Mouse (Mus musculus) left cerebral cortex, postnatal 4 days (tissue): Measurements from ENCODE around the gene Mbtd1. TPM values are rescaled to one million over a fixed set of nuclear protein-coding genes. Genes with fewer than 3 reads are reported as not detected.

Experiments
- DNase-seq: peaks from one replicate; pipeline ENCODE4 v3.0.0-alpha.2; 2022
- intact Hi-C: fragments of 180-260 bp; cut with DNase I; formaldehyde crosslinking; loops from one replicate; pipeline ENCODE4 v1.15.1; 2025
- total RNA-seq, 2 experiments: library from RNA; stranded (reverse); gene quantifications; 2 replicates each; pipeline ENCODE4 v1.2.3; 2021

Mbtd1 gene
- total RNA-seq, 2 experiments from 2014 or later = 45.4 to 55.8 TPM

DNA sequence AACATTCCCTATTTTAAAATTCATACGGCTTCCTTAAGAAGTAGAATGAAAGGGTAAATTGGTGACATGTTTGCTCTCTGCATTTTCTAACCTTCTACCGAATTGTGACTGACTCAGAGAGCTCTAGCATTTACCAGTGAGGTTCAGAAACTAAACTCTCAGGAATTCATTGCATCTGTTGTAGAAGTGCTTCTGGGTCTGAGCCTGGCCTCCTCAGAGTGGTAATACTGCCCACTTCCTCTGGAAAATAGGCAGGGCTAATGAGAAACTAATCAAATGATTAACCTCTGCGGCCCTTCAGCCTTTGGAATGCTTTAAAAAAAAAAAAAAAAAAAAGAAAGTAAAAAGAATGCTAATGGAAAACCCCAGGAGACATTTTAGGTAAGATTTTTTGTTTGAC is 59.3 kb downstream of the Mbtd1 start:
- no peak for DNase-seq
- intact Hi-C loops = no loop called here

DNA sequence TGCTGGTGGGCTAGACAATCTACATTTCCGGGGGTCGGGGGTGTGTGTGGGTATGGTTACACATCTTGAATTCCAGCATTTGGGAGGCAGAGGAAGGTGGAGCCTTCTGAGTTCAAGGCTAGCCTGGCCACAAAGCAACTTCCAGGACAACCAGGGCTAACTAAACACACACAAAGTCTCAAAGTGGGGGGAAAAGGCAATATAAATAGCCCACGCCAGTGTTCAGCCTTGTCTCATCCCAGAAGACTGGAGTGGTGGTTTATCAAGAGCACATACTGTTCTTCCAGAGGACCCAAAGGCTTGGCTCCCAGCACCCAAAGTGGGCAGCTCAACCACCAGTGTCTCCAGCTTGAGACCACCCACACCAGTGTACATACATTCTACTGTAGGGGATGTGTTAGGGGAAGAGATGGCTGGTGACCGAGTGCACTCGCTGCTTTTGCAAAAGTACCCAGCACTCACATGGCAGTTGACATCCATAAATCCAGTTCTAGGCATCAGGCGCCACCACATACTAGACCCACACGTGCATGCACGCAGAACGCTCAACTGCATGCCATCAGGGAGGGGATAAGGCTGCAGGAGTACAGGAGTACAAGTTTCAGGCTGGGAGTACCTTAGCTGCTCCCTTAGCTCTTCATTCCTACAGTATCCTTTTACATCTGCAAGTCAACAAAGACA is 63.4 kb downstream of the Mbtd1 start:
- no peak for DNase-seq
- intact Hi-C loops = no loop called here

- intact Hi-C loops = no loop called here
- no peak for DNase-seq
Measured at GRCm38 (mm10) chr11:93950045-93950444, 64.4 kb downstream of the Mbtd1 start.

- no peak for DNase-seq
- intact Hi-C loops = no loop called here
Measured at GRCm38 (mm10) chr11:93952376-93952775, 66.7 kb downstream of the Mbtd1 start.

DNA sequence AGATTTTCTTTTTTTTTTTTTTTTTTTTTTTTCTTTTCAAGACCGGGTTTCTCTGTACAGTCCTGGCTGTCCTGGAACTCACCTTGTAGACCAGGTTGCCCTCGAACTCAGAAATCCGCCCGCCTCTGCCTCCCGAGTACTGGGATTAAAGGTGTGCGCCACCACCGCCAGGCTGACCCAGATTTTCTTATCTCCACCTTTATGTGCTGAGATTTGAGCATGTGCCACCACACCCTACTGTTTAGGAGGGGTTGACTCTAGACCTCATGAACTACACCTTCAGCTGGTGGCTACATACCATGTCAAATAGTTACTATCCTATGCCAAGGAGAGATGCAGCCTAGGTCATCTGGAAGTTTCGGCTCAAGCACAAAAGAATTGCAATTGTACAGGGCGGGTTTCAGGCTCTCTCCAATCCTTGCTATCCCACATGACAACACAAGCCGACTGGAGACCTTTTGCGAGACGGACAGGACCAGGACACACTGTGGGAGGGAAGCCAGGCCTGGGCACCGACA is 69.1 kb downstream of the Mbtd1 start:
- intact Hi-C loops = no loop called here
- no peak for DNase-seq

DNA sequence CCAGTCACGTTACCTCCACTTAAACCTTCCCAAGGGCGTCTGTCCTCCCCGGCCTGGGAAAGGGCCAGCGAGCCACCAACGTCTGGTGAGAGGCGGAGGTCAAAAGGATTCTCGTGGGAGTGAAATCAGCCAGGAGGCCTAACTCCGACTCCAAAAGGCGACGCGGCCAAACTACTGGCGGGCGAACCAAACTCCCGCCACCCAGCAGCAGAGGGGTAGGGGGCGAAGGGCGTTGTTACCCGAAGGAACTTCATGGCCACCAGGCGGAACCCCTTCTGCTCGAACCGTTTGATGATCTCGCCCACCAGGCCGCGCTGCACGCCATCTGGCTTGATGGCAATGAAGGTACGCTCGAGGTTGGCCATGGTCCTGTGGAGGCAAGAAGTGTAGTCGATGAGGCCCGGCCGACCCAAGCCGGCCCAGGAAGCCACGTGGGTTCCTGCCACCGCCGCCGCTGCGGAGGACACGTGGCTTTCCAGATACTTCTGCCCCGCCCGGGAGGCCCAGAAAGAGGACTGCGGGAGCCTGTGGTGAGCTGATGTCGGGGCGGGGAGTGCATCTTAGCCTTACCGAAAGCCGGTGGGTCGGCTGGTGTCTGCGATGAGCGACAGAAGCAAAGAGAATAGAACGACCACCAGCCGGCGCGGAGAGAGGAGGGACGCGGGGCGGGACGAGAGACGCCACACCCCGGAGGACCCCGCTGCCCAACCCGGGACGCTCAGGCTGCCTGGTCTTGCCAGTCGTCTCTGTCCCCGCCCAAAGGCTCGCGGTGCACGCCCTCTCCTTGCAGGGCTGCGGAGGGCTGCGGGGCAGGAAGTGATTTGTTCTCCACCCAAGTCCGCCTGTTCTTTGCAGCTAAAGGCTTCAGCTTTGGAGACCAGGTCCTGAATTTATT is 69.9 kb downstream of the Mbtd1 start:
- intact Hi-C loops = no loop called here

DNA sequence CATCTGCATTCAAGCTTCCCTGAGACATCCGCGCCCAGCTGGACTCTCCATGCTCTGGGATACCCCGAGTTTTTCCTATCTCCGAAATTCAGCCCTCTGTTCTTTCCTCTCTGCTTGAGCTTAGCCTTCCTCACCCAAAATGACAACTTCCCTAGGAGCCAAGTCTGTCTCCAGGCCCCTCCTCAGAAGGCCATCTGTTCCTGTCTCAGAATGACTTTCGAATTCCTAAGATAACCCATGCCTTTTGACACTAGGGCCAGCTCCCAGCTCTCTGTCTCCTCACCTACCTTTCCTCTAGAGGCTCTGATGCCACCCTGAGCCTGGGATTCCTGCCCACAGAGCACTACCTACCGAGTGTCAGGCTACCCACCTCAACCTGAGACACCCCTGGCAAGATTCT is 70.5 kb downstream of the Mbtd1 start, which contains the start of gene Nme2:
Gene Nme2 (minus strand): TSS at position 101 of the 400 bp plus-strand sequence.
- no peak for DNase-seq
- intact Hi-C loops = no loop called here

More for the DNA sequence above, 69.9 kb downstream of the Mbtd1 start:
- peak; percentile 94 for DNase-seq

GRCm38 (mm10) chr11:93957031-93957555 is 71.4 kb downstream of the Mbtd1 start:
- no peak for DNase-seq
- intact Hi-C loops = no loop called here

GRCm38 (mm10) chr11:93957746-93958145 is 72.1 kb downstream of the Mbtd1 start:
- intact Hi-C loops = no loop called here
- no peak for DNase-seq

- intact Hi-C loops = no loop called here
- no peak for DNase-seq
Measured at GRCm38 (mm10) chr11:93961482-93961881, 75.8 kb downstream of the Mbtd1 start.

DNA sequence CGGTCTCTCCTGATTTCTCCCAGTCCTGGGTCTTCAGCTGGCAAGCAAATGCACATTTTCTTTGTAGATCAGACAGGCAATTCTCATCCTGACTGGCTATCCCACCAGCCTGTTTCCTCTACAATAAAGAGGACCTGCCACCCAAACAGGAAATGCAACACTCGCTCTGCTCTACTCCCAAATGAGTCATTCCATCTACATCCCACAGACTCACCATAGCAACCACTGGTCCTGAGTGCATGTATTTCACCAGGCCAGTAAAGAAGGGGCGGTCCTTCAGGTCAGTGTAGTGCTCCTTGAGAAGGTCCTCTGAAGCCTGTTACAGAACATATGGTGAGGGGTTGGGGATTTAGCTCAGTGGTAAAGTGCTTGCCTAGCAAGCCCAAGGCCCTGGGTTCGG is 77.4 kb downstream of the Mbtd1 start:
- intact Hi-C loops = no loop called here
- no peak for DNase-seq

GRCm38 (mm10) chr11:93965391-93965790 is 79.7 kb downstream of the Mbtd1 start:
- DNase-seq = no peak
- intact Hi-C loops = loop anchor here (5.0 kb wide), 1 partner anchor 122 kb away; no protein-coding TSS in a partner anchor

- DNase-seq = no peak
- intact Hi-C loops = loop anchor here (5.0 kb wide), 1 partner anchor 120 kb away; no protein-coding TSS in a partner anchor
Measured at GRCm38 (mm10) chr11:93967381-93967780, 81.7 kb downstream of the Mbtd1 start.

GRCm38 (mm10) chr11:93968005-93968847 is 82.6 kb downstream of the Mbtd1 start, which contains the start of the genes Gm20390 and Nme1:
Gm20390 (minus strand) TSS chr11:93968293.
Nme1 (minus strand) TSS chr11:93968521.
- DNase-seq = peak; percentile 97
- intact Hi-C loops = loop anchor here (5.0 kb wide), 1 partner anchor 119 kb away; no protein-coding TSS in a partner anchor

DNA sequence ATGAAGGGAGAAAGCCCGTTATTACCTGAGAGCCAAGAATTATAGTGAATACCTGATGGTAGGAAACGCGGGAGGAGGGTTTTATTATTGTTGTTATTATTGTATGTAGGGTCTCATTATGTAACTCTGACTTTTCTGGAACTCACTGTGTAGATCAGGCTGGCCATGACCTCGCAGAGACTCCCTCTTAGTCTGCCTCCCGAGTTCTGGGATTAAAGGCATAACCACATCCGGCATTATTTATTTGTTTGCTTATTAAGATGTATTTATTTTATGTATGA is 83.1 kb downstream of the Mbtd1 start:
- DNase-seq = no peak

GRCm38 (mm10) chr11:93969171-93969570 is 83.5 kb downstream of the Mbtd1 start:
- intact Hi-C loops = loop anchor here (5.0 kb wide), 1 partner anchor 118 kb away; no protein-coding TSS in a partner anchor
- no peak for DNase-seq

More for the DNA sequence above, 83.1 kb downstream of the Mbtd1 start:
- intact Hi-C loops = loop anchor here (5.0 kb wide), 1 partner anchor 119 kb away; no protein-coding TSS in a partner anchor

GRCm38 (mm10) chr11:93969799-93970198 is 84.1 kb downstream of the Mbtd1 start:
- DNase-seq = no peak
- intact Hi-C loops = loop anchor here (5.0 kb wide), 1 partner anchor 118 kb away; no protein-coding TSS in a partner anchor

DNA sequence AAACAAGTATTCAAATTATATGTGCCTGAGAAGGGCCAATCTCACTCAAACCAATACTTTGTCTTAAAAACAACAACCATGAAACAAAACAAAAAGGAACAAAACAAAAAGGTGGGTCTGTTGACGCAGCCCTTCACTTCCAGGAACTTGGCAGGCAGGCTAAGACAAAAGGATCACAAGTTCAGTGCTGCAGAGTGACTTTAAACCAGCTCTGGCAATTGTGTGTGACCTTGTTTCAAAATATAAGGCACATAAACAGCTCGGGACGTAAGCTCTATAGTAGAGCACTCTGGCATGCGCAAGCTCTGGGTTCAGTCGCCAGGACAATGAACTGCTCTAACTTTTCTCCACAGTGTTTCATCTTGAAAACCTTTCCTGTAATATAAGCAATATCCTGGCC is 87.3 kb downstream of the Mbtd1 start:
- intact Hi-C loops = no loop called here

DNA sequence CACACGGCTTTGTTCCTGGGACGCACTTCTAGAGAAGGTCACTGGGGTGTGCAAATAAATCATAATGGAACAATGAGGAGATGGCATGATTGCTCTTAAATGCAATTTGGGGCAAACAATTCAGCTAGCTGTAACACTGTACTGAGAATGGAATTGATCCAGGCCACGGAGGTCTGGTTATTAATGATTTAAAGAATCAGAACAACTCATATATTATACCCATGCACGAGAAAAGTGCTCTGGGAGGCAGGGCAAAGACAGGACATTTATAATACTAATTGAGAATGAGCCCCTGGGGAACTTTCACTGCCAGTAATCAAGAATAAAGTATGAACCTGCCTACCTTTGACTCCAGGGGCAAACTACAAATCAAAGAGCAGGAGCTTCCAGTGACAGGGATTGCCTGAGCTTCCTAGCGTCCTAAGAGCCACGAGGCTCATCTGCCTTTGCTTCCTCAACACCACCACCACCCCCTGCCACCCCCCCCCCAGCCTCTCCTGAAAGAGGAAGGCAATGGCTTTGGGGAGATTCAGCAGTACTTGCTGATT is 93.9 kb downstream of the Mbtd1 start:
- intact Hi-C loops = no loop called here
- DNase-seq = no peak

More for the DNA sequence above, 87.3 kb downstream of the Mbtd1 start:
- DNase-seq = no peak

DNA sequence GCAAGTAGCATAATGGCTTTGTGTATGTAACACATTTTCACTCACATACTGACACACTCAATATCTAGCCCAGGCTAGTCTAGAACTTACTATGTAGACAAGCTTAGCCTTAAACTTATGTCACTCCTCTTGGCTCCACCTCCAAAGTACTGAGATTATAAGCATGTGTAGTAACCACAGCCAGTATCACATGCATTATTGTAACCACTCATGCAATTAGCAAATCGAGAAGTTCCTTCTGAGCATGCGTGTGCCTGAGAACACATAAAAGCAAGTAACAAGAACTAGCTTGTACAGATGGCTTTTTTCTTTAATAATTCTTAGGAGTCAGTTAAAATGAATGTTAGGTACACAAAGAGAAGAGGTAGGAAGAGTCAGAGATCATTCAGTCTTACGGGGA is 99.0 kb downstream of the Mbtd1 start:
- intact Hi-C loops = no loop called here
- DNase-seq = no peak
